ENCODE assay signal across 9 mouse cellular contexts in genomic region chr2:127832833-127833190, GRCm38 (mm10). TPM values are rescaled to one million over a fixed set of nuclear protein-coding genes. Genes with fewer than 3 reads are reported as not detected.
DNase-seq lines count a peak whose midpoint lies in the region; ATAC-seq and TF ChIP-seq lines count a peak whose summit lies in the region.
"Had no signal": no experiment of that assay in that cellular context is flagged by ENCODE, and none has a peak within 500 bp of the region (broad histone marks: within the 10 kb centered on the region; RNA-seq: fewer than 3 reads in every experiment).

No protein-coding gene starts in this region.

- H3K36me3 ChIP-seq in hindbrain, embryonic 11.5 days (ENCODE audit: control insufficient read depth, insufficient read depth, low read length), result no peaks in the 10 kb centered on the region
- no peaks in the 10 kb centered on the region for H3K36me3 ChIP-seq in hindbrain, embryonic 12.5 days
- H3K36me3 ChIP-seq in hindbrain, postnatal 0 days (ENCODE audit: insufficient read depth, low read length), result no peaks in the 10 kb centered on the region

- H3K4me1 ChIP-seq in hindbrain, embryonic 11.5 days (replicated peaks; ENCODE audit: control insufficient read depth, insufficient read depth, low read length), result no peaks in the 10 kb centered on the region
- H3K4me1 ChIP-seq in hindbrain, embryonic 12.5 days, result peaks cover 13% of the 10 kb centered on the region
- H3K4me1 ChIP-seq in hindbrain, postnatal 0 days (ENCODE audit: insufficient read depth, low read length), result no peaks in the 10 kb centered on the region

- CTCF ChIA-PET in Patski (lab: Charles Lee), result interaction anchor here (0.7 to 3.7 kb wide), 5 partner anchors 11 to 64 kb away, joined by 3 to 12 read pairs (median 3); no protein-coding TSS in a partner anchor

- 27% methylated on average over 2 of the region's 2 CpGs for WGBS in hindbrain, embryonic 11.5 days
- 25% methylated on average over 2 of the region's 2 CpGs for WGBS in hindbrain, embryonic 12.5 days
- 13% methylated on average over 2 of the region's 2 CpGs for WGBS in hindbrain, postnatal 0 days

- DNase-seq in hindbrain, embryonic 11.5 days (ENCODE audit: low spot score), result peak; percentile 35
- DNase-seq in 416B (ENCODE audit: low read depth) (peak; percentile 85), Patski (ENCODE audit: low read depth, low spot score) (no peak)
- peak; percentile 62 for DNase-seq in hindbrain, postnatal 0 days (ENCODE audit: low spot score)
- no peak for DNase-seq in spleen, postnatal 4 days (ENCODE audit: low spot score in 2 of 2)
- DNase-seq in cerebellum, adult 11-12 months, result no peak
- no peak for DNase-seq in thymus, postnatal 25 days

- peak; percentile 76 for TF ChIP-seq CTCF in Patski (IDR thresholded peaks at IDR 0.05)
- peak; percentile 65 for TF ChIP-seq CTCF in hindbrain, postnatal 0 days (IDR thresholded peaks at IDR 0.05; ENCODE audit: low read depth)

- no peak overlapping the region for H3K4me2 ChIP-seq in hindbrain, embryonic 11.5 days (replicated peaks; ENCODE audit: low read depth, low read length)
- H3K4me2 ChIP-seq in hindbrain, embryonic 12.5 days (replicated peaks), result no peak overlapping the region
- no peak overlapping the region for H3K4me2 ChIP-seq in hindbrain, postnatal 0 days (ENCODE audit: low read depth, low read length)

- no peaks in the 10 kb centered on the region for H3K27me3 ChIP-seq in hindbrain, embryonic 11.5 days (ENCODE audit: control insufficient read depth, insufficient read depth, low read length)
- H3K27me3 ChIP-seq in hindbrain, embryonic 12.5 days, result peaks cover 3% of the 10 kb centered on the region; the same call in 1 of the 2 replicates
- H3K27me3 ChIP-seq in Patski, result peaks cover 21% of the 10 kb centered on the region
- H3K27me3 ChIP-seq in hindbrain, postnatal 0 days (ENCODE audit: insufficient read depth, low read length), result peaks cover 2% of the 10 kb centered on the region; the same call in 1 of the 2 replicates

- POLR2A ChIA-PET in Patski (lab: Charles Lee), result no interaction called here

- ATAC-seq in hindbrain, embryonic 11.5 days (ENCODE audit: low FRiP score), result no peak
- ATAC-seq in hindbrain, embryonic 12.5 days (ENCODE audit: low FRiP score), result no peak
- ATAC-seq in Patski, result no peak
- ATAC-seq in hindbrain, postnatal 0 days, result no peak

- no peak overlapping the region for H3K9ac ChIP-seq in hindbrain, embryonic 11.5 days (ENCODE audit: low read depth, low read length)
- H3K9ac ChIP-seq in hindbrain, embryonic 12.5 days, result no peak overlapping the region
- no peak overlapping the region for H3K9ac ChIP-seq in hindbrain, postnatal 0 days (replicated peaks; ENCODE audit: low read length)

- no peaks in the 10 kb centered on the region for H3K9me3 ChIP-seq in hindbrain, embryonic 11.5 days (ENCODE audit: control insufficient read depth, low read length)
- no peaks in the 10 kb centered on the region for H3K9me3 ChIP-seq in hindbrain, embryonic 12.5 days (replicated peaks)
- H3K9me3 ChIP-seq in hindbrain, postnatal 0 days (ENCODE audit: low read length), result no peaks in the 10 kb centered on the region
- H3K9me3 ChIP-seq: lung, embryonic 15.5 days had no signal

- no peak overlapping the region for H3K4me3 ChIP-seq in hindbrain, embryonic 11.5 days (ENCODE audit: low read depth, low read length)
- no peak overlapping the region for H3K4me3 ChIP-seq in hindbrain, embryonic 12.5 days
- no peak overlapping the region for H3K4me3 ChIP-seq in hindbrain, postnatal 0 days (ENCODE audit: low read length)

- H3K27ac ChIP-seq in hindbrain, embryonic 11.5 days (ENCODE audit: low read depth, low read length), result no peak overlapping the region
- no peak overlapping the region for H3K27ac ChIP-seq in hindbrain, embryonic 12.5 days
- no peak overlapping the region for H3K27ac ChIP-seq in hindbrain, postnatal 0 days

- in situ Hi-C loops in Patski (cut with MboI; ENCODE audit: low pct_unique_long_range_greater_than_20kb), result no loop called here

RNA-seq across cellular contexts. Expression of gene Bub1, which starts 1.1 kb away (rescaled TPM):
- polyA plus RNA-seq in hindbrain, embryonic 11.5 days (2014; fragmentation: Nextera tagmentation; extraction: Ambion mirVana), result 33.5 and 34.8 TPM in 2 replicates
- 50.6 and 52.7 TPM in 2 replicates for polyA plus RNA-seq in hindbrain, embryonic 12.5 days (2016; fragmentation: Nextera tagmentation; extraction: Ambion mirVana)
- polyA plus RNA-seq in Patski (2021), result 23.7 TPM
- total RNA-seq in hindbrain, postnatal 0 days (2014; rRNA removed), result 5.5 and 9.1 TPM in 2 replicates
- 6.2 and 7.5 TPM in 2 replicates for polyA plus RNA-seq in hindbrain, postnatal 0 days (2015; fragmentation: Nextera tagmentation; extraction: Ambion mirVana)

RNA-seq across cellular contexts. Expression of gene Acoxl, which starts 5.9 kb away (rescaled TPM):
- 0.14 TPM in 1 of 2 replicates, not detected in the other for polyA plus RNA-seq in hindbrain, embryonic 11.5 days (2014; fragmentation: Nextera tagmentation; extraction: Ambion mirVana)
- polyA plus RNA-seq in hindbrain, embryonic 12.5 days (2016; fragmentation: Nextera tagmentation; extraction: Ambion mirVana), result 0.09 and 0.15 TPM in 2 replicates
- 0.03 TPM for polyA plus RNA-seq in Patski (2021)
- 0.47 TPM in 1 of 2 replicates, not detected in the other for total RNA-seq in hindbrain, postnatal 0 days (2014; rRNA removed)
- polyA plus RNA-seq in hindbrain, postnatal 0 days (2015; fragmentation: Nextera tagmentation; extraction: Ambion mirVana), result 0.19 and 0.29 TPM in 2 replicates

RNA-seq across cellular contexts. Expression of gene Mtln, which starts 40.5 kb away (rescaled TPM):
- 26.5 and 26.9 TPM in 2 replicates for polyA plus RNA-seq in hindbrain, embryonic 11.5 days (2014; fragmentation: Nextera tagmentation; extraction: Ambion mirVana)
- polyA plus RNA-seq in hindbrain, embryonic 12.5 days (2016; fragmentation: Nextera tagmentation; extraction: Ambion mirVana), result 24.1 and 28.3 TPM in 2 replicates
- 34.9 TPM for polyA plus RNA-seq in Patski (2021)
- 12.1 and 18.9 TPM in 2 replicates for total RNA-seq in hindbrain, postnatal 0 days (2014; rRNA removed)
- polyA plus RNA-seq in hindbrain, postnatal 0 days (2015; fragmentation: Nextera tagmentation; extraction: Ambion mirVana), result 60.4 and 71.4 TPM in 2 replicates

RNA-seq across cellular contexts. Expression of gene Nphp1, which starts 44.1 kb away (rescaled TPM):
- polyA plus RNA-seq in hindbrain, embryonic 11.5 days (2014; fragmentation: Nextera tagmentation; extraction: Ambion mirVana), result 23.1 and 30.3 TPM in 2 replicates
- polyA plus RNA-seq in hindbrain, embryonic 12.5 days (2016; fragmentation: Nextera tagmentation; extraction: Ambion mirVana), result 29.2 and 29.3 TPM in 2 replicates
- polyA plus RNA-seq in Patski (2021), result 58.5 TPM
- 11.0 and 11.4 TPM in 2 replicates for total RNA-seq in hindbrain, postnatal 0 days (2014; rRNA removed)
- 17.3 and 18.5 TPM in 2 replicates for polyA plus RNA-seq in hindbrain, postnatal 0 days (2015; fragmentation: Nextera tagmentation; extraction: Ambion mirVana)

Comparison
In these comparisons a context has a peak if more than half of its experiments do, and no peak if none do; other contexts are left out.
1. DNase-seq: peak in hindbrain, embryonic 11.5 days (single experiment), 416B (single experiment) and hindbrain, postnatal 0 days (single experiment); none in Patski (single experiment), spleen, postnatal 4 days (0 of 2), cerebellum, adult 11-12 months (single experiment) and thymus, postnatal 25 days (single experiment).